Mouse (Mus musculus) ES-E14 (cell line): ENCODE measurements around the gene D630023F18Rik.

Experiments
- CHD2 ChIP-seq: IDR thresholded peaks from 2 replicates; pipeline ENCODE4 v1.6.1; 2014; ENCODE audit warnings: mild to moderate bottlenecking, low read depth, low read length, inconsistent platforms
- HCFC1 ChIP-seq: IDR thresholded peaks from 2 replicates; pipeline ENCODE4 v1.6.1; 2012; ENCODE audit warnings: low read length, inconsistent platforms, borderline replicate concordance; ENCODE audit not compliant: insufficient read depth
- MAFK ChIP-seq: IDR thresholded peaks from 2 replicates; pipeline ENCODE4 v1.6.1; 2014; ENCODE audit warnings: mild to moderate bottlenecking, low read depth, low read length, inconsistent platforms; ENCODE audit not compliant: insufficient read depth
- ZNF384 ChIP-seq: IDR thresholded peaks from 2 replicates; pipeline ENCODE4 v1.6.1; 2012; ENCODE audit warnings: low read depth, low read length, inconsistent platforms

DNA sequence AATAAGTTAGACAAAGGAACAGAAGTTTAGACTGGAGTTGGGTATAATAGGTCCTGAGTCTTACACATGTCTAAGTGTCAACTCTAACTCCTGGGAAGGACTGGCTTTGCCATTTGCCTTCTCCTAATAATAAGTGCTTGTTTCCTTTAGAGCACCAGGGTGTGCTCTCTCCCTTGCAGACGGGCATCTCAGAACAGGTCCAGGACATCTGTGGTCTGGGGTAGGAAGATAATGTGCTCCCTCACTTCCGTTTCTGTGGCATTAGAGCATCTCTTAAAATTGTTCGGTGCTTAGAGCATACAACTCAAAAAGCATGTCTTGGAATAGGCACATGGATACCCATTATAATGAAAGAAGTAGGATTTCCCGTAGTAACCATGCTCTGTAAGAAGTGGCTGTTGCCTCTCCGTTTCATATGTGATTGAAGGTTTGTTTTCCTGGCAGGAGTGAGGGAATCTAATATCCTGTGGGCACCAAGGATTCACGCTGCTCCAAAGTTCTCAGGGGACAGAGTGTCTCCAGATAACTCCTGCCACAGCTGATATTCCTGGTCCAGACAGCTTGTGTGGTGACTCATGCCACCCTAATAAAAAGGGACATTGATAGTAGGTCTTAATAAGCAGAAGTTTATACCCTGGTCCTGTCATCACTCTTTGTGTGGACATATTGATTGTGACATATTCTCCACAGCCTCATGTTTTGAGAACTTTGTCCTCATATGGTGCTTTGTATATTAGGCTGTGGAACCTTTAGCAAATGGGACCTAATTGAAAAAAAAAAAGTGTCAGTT is 34.3 kb downstream of the D630023F18Rik start:
- TF ChIP-seq HCFC1 (no peak), MAFK (no peak), CHD2 (no peak), ZNF384 (no peak)
